Mouse (Mus musculus) skeletal muscle tissue, adult 2 months (tissue): ENCODE measurements around the gene Ctdsp2.

Experiments
- DNase-seq: peaks from one replicate; pipeline ENCODE4 v3.0.0-alpha.2; 2012; ENCODE audit warnings: low read depth, low spot score

The Ctdsp2 gene

DNA sequence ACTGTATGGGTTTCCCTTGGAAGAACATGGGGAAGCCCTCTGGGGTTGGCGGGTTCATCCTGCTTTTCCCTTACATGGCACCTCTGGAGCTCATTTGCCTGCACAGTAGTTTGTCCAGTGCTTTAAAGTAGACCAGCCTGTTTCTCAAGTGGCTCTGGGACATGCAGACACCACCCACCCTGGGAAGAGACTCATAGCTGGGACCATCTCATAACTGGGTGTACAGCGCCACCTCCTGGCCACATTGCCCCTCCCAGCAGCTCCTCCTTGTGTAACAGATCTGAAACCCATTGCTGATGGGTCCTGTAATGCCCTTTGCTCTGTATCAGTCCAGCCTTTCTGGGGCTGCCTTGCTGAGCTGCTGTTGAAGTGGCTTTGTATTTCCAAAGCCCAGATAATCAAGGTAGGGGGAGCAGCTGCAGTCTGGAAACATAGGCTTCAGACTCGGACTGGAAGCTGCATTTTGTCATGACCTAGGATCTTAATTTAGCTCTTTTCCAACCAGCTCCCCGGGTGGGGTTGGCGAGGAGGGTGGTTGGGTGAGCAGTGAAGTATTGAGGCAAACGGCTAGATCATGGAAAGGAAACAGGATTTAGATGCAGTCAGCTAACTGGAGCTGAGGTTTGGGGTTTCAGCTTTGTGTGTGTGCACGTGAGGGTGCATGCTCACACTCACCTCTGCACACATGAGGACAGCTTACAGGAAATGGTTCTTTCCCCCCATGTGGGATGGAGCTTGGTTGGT lies 12.0 kb downstream of the Ctdsp2 start:
- peak; percentile 91 for DNase-seq

GRCm38 (mm10) chr10:126991676-126992075 lies 13.2 kb downstream of the Ctdsp2 start:
- DNase-seq, result no peak

GRCm38 (mm10) chr10:126993621-126994020 lies 15.1 kb downstream of the Ctdsp2 start:
- DNase-seq, result no peak

GRCm38 (mm10) chr10:126997340-126998113 lies 19.0 kb downstream of the Ctdsp2 start:
- no peak for DNase-seq

GRCm38 (mm10) chr10:127000529-127000928 lies 22.0 kb downstream of the Ctdsp2 start, which contains the start of gene Avil:
TSS of gene Avil (plus strand) at chr10:127000709.
- no peak for DNase-seq

DNA sequence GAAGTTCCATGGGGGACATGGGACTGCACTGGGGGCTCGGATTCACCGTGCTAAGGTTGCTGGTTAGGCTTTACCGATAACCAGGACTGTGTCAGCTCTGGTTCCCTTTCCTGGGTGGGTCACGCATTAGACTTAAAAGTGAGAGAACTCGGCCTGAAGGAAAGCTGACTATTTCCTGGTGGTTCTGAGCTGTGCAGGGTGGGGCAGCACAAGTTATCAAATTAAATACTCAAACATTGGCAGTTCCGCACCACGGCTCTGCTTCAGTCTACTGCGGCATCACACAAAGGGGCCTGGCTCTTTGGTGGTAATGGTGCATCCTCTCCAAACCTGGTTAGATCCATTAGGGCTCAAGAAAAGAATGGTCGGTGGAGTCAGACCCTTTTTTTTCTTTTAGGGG lies 22.8 kb downstream of the Ctdsp2 start:
- DNase-seq, result no peak

DNA sequence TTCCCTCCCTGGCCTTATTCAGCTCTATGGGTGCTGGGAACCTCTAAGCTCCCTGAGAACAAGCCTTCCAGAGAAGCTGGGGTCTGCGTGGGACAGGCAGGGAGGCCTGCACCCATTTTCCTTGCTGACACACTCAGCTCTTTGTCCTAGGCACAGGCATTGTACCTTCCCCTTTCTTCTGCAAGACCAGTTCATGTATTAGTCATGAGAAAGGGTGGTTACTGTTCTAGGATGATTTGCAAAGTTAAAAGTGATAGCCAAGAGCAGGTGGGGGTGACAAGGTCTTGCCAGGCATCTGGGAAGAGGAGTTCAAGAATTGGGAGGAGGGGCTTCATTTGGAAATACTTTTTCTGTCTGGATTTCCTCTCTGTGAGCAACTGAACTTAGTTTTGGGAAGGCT lies 23.5 kb downstream of the Ctdsp2 start:
- DNase-seq, result no peak

GRCm38 (mm10) chr10:127002765-127003164 lies 24.2 kb downstream of the Ctdsp2 start:
- DNase-seq, result no peak

- no peak for DNase-seq
Measured at GRCm38 (mm10) chr10:127003334-127003733, 24.8 kb downstream of the Ctdsp2 start.

DNA sequence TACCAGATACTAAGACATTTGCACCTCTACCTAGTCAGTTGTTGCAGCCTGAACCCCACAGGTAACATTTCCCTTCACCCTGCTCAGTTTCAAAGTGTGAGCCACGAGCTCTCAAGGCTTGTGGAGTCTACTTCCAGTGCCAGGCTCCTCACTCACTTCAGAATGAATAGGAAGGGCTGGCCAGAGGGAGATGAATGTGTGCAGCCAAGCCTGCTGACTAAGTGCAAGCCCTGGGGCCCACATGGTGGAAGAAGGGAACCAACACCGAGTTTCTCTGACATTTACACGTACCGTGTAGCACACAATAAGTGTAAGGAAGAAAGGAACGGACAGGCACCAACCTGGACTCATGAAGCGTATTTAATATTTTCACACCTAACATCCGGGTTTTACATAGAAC lies 25.3 kb downstream of the Ctdsp2 start:
- DNase-seq, result no peak

DNA sequence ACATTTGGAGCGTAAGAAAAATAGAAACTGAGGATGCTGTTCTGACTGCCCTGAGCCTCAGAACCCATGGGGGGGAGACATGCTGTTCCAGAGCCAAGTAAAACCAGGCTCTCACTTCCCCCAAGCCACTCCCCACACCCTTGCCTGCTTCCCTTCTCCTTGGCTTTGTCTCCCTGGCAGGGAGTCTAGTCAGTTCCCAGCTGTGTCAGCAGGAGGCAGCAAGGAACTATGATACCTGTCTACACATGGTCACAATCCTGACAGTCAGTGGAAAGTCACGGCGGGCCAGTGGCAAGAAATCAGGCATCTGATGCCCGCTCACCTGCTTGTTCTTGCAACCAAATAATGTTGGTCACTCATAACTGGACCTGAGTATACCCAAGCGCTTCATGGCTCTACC lies 38.0 kb downstream of the Ctdsp2 start:
- no peak for DNase-seq

DNA sequence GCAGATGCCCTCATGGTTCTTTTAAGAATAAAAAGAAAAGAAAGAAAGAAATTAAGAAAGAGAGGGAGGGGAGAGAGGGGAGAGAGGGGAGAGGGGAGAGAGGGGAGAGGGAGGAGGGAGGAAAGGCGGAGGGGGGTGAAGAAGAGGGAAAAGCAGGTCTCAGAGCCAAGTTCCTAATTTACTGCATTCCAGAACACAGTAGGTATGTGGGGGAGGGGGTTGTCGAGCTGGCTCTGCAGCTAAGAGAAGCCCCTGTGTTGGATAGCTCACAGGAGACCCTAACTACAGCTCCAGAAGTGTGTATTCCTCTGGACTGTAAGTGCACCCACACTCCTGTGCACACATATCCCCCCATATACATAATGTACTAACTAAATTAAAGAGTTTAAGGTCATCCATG lies 38.6 kb downstream of the Ctdsp2 start:
- no peak for DNase-seq

- DNase-seq, result no peak
Measured at GRCm38 (mm10) chr10:127018422-127018821, 39.9 kb downstream of the Ctdsp2 start.

GRCm38 (mm10) chr10:127030336-127031296 lies 52.1 kb downstream of the Ctdsp2 start, which contains the start of gene Tsfm:
TSS of gene Tsfm (minus strand) at chr10:127030840.
- DNase-seq, result peak; percentile 84

GRCm38 (mm10) chr10:127033301-127033741 lies 54.8 kb downstream of the Ctdsp2 start:
- DNase-seq, result no peak

DNA sequence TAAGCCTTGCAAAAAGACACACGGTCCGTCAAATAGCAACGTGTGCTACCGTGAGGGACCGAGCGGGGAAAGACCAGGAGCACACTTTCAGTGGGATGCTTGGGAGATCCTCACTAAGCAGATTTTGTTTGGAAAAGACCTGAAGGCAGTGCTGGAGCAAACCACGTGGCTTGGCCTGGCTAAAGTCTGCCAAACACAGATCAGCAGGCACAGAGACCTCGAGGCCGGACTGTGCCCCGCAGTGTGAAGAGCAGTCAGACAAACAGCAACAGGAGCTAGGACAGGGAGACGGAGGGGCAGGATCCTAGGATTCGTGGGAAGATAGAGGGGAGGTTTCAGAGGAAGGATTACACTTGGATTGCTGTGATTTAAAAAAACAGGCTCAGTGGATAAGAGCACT lies 57.8 kb downstream of the Ctdsp2 start:
- DNase-seq, result no peak

DNA sequence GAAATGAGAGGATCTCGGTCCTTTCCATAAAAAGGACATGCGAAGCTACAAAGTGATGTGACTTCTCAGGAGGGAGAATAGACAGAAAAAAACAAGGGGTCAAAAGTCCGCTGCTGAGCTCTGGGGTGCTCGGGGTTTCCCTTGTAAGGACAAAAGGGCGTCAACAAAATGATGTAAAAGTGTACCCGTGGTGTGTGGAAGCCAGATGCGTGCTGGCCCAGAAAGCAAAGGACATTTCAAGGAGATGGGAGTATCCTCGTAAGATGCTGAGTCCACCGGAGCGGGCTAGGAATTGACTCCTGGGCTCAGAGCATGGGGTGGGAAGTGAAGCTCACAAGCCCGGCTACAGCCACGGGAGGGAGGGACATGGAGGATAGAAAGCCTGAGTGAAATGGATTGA lies 59.1 kb downstream of the Ctdsp2 start:
- no peak for DNase-seq

DNA sequence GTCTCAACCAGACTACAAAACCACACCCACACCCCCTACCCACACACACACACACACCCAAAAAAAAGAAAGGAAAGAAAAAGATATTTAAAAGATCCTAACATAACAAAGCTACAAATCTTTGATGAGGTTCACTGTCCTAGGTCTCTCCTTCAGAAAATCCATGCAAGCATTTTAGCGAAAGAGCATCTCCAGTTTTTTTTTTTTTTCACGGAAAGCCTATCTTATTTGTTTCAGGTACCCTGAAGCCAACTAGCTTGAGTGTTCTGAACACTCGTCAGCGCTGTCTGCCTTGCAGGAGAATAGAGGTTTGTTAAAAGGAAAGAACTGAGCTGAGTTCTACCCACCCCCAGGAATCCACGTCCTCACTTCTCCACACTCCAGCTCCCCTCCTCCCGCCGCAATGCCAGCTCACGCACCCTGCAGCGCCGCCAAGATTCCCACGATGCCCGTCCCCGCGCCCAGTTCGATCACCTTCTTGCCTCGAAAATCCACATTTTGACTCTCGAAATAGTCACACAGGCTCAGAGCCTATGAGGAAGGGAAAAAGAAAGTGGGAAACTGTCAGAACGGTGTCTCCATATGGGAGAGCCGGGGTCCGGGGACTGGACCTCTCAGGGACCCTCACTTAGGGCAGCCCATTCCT lies 62.2 kb downstream of the Ctdsp2 start:
- no peak for DNase-seq

DNA sequence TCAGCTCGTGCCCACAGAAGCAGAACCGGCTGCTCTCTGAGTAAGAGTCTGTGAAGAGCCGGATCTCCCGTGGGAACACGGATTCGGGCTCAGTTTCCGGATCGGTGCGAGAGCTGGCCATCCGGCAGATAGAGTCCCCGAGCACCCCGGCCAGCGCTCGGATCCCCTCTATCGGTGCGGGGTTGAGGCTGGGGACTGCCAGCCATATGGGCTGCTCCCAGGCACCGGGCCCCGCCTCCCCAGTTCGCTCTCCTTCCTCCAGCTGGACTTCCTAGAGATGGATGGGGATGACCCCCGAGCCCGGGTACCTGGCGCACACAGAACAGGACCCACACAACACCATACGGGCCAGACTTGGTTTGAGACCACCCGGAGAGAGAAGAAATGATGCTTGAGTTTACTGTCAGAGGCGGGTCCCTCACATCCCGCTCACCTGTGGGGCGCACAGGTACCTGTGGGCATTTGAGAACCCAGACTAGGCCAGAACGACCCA lies 62.8 kb downstream of the Ctdsp2 start, which contains the start of the genes Mettl1 and Eef1akmt3:
TSS of gene Mettl1 (plus strand) at position 141 of the 493 bp plus-strand sequence.
TSS of gene Eef1akmt3 (minus strand) at position 240 of the 493 bp plus-strand sequence.
- DNase-seq, result no peak

DNA sequence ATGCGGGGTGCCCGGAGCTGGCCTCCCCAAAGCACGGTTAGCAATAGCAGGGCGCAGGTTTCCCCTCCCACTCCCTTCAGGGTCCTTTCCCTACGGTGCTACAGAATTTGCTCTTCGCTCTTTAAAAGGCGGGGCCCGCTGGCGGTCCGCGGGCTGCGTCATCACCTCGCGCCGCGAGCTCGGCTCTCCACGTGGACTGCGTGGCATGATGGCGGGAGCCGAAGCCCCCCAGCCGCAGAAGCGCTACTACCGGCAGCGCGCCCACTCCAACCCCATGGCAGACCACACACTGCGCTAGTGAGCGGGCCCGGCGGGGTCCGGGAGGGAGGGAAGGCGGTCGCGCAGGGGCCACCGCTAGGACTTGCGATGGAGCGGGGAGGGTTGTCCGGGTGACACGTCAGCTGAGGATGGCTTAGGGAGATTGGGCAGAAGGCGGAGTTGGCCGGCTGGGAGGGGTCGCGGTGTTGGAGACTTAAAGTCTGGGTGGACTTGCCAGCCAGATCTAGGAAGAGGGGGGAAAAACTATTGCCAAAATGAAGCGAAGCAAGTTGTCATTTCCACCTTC lies 63.3 kb downstream of the Ctdsp2 start:
- peak; percentile 81 for DNase-seq
